24 mouse cellular contexts compared by ENCODE assay signal in the genomic region with DNA sequence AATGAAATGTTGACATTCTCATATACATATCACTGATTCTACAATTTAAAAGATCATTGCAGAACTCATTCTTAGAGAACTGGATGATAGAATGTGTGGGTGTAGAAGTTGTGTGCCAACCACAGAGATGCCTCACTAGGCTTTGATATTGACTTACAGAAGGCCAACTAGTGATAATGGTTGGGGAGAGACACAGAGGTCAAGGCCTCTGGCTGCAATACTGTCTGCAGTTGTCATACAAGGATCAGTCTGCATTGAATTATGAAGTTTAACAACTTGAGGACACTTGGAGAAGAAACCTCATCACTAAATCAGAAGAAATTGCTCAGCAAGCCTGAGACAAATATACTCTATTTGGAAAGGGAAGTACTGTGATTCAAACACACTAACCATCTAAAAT.
"Had no signal": no experiment of that assay in that cellular context is flagged by ENCODE, and none has a peak within 500 bp of the region (broad histone marks: within the 10 kb centered on the region; RNA-seq: fewer than 3 reads in every experiment).

No protein-coding gene starts in this region.

- H3K36me3 ChIP-seq: limb, embryonic 10.5 days; limb, embryonic 13.5 days; liver, embryonic 12.5 days; liver, embryonic 15.5 days; lung, embryonic 15.5 days; midbrain, embryonic 10.5 days; midbrain, embryonic 13.5 days; neural tube, embryonic 13.5 days; stomach, embryonic 15.5 days had no signal

- H3K9ac ChIP-seq: limb, embryonic 13.5 days; liver, embryonic 12.5 days; liver, embryonic 15.5 days; lung, embryonic 15.5 days; midbrain, embryonic 13.5 days; neural tube, embryonic 13.5 days; stomach, embryonic 15.5 days had no signal

- H3K4me2 ChIP-seq: limb, embryonic 13.5 days; liver, embryonic 12.5 days; liver, embryonic 15.5 days; lung, embryonic 15.5 days; midbrain, embryonic 13.5 days; neural tube, embryonic 13.5 days; stomach, embryonic 15.5 days had no signal

- H3K9me3 ChIP-seq: limb, embryonic 10.5 days; limb, embryonic 13.5 days; liver, embryonic 12.5 days; liver, embryonic 15.5 days; lung, embryonic 15.5 days; megakaryocyte, embryonic 14.5 days; midbrain, embryonic 10.5 days; midbrain, embryonic 13.5 days; neural tube, embryonic 13.5 days; stomach, embryonic 15.5 days had no signal

- H3K27me3 ChIP-seq: limb, embryonic 13.5 days; liver, embryonic 12.5 days; liver, embryonic 15.5 days; lung, embryonic 15.5 days; megakaryocyte, embryonic 14.5 days; midbrain, embryonic 13.5 days; neural tube, embryonic 13.5 days; stomach, embryonic 15.5 days had no signal

- H3K4me3 ChIP-seq: limb, embryonic 10.5 days; limb, embryonic 13.5 days; liver, embryonic 12.5 days; liver, embryonic 15.5 days; lung, embryonic 15.5 days; megakaryocyte, embryonic 14.5 days; midbrain, embryonic 10.5 days; midbrain, embryonic 13.5 days; myocyte; neural tube, embryonic 13.5 days; stomach, embryonic 15.5 days had no signal

- DNase-seq: kidney, adult 8-10 months; kidney, postnatal 14 days; kidney, postnatal 4 days; layer of hippocampus, adult 9-11 months; liver; lung, adult 18-20 months; lung, postnatal 10 days; lung, postnatal 36 days; retina, postnatal 1 day; right cerebral cortex, postnatal 25 days; spleen, adult 18-20 months; thymus, postnatal 25 days had no signal

- H3K27ac ChIP-seq: limb, embryonic 10.5 days; limb, embryonic 13.5 days; liver, embryonic 12.5 days; liver, embryonic 15.5 days; lung, embryonic 15.5 days; midbrain, embryonic 10.5 days; midbrain, embryonic 13.5 days; neural tube, embryonic 13.5 days; stomach, embryonic 15.5 days had no signal

- H3K4me1 ChIP-seq: liver, embryonic 12.5 days; liver, embryonic 15.5 days; lung, embryonic 15.5 days; megakaryocyte, embryonic 14.5 days; midbrain, embryonic 10.5 days; midbrain, embryonic 13.5 days; neural tube, embryonic 13.5 days; stomach, embryonic 15.5 days had no signal

- ATAC-seq: liver, embryonic 12.5 days; midbrain, embryonic 13.5 days; midbrain, embryonic 16.5 days had no signal
